Comparison of ENCODE assay signal across 8 mouse cellular contexts in the genomic region with DNA sequence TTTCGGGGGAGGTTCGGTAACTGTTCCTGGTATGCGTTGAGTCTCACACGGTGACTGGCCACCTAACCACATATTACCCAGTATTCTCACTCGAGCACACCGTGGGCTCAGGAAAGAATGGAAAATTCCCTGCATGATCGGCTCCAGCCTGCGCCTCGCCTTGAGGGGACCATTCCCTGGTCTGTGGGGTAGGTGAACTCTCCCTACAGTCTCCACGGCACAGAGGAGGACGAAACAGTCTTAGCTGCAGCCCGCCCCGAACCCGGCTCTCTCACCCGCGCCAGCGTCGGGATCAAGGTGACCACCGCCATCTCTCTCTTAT. TPM values are rescaled to one million over a fixed set of nuclear protein-coding genes. Genes with fewer than 3 reads are reported as not detected.
A peak's percentile ranks its signal among the peaks of the same experiment; 100 is the strongest.
DNase-seq lines count a peak whose midpoint lies in the region; ATAC-seq and TF ChIP-seq lines count a peak whose summit lies in the region.

No protein-coding gene starts in this region.

- H3K9me3 ChIP-seq in lung, embryonic 14.5 days (ENCODE audit: low read depth, low read length), result no peaks in the 10 kb centered on the region
- no peaks in the 10 kb centered on the region for H3K9me3 ChIP-seq in embryonic facial prominence, embryonic 15.5 days (replicated peaks)
- H3K9me3 ChIP-seq in limb, embryonic 10.5 days (replicated peaks), result no peaks in the 10 kb centered on the region

- no peak for DNase-seq in lung, embryonic 14.5 days
- no peak for DNase-seq in lung, postnatal 10 days
- no peak for DNase-seq in limb, embryonic 10.5 days (ENCODE audit: low spot score)
- DNase-seq in retina, postnatal 1 day, result no peak
- no peak for DNase-seq in gastrocnemius, postnatal 4 days (ENCODE audit: low spot score in 2 of 2)

- ATAC-seq in lung, embryonic 14.5 days (ENCODE audit: insufficient read depth), result no peak
- peak; percentile 41; the same call in 1 of the 2 replicates for ATAC-seq in embryonic facial prominence, embryonic 15.5 days (ENCODE audit: insufficient number of reproducible peaks, low FRiP score, low TSS enrichment, low read depth)
- ATAC-seq in megakaryocyte-erythroid progenitor cell, adult 5-6 weeks (replicated peaks; ENCODE audit: low FRiP score, low TSS enrichment, poor library complexity, severe bottlenecking), result no peak

- peak overlapping the region; percentile 92 for H3K4me3 ChIP-seq in lung, embryonic 14.5 days (ENCODE audit: low read depth, low read length)
- H3K4me3 ChIP-seq in embryonic facial prominence, embryonic 15.5 days (replicated peaks), result peak overlapping the region; percentile 78
- peak overlapping the region; percentile 80 for H3K4me3 ChIP-seq in limb, embryonic 10.5 days
- peak overlapping the region; percentile 75 for H3K4me3 ChIP-seq in olfactory bulb, adult 2 months (ENCODE audit: insufficient read depth, low read depth, low read length)

- H3K9ac ChIP-seq in lung, embryonic 14.5 days, result peak overlapping the region; percentile 98
- peak overlapping the region; percentile 86 for H3K9ac ChIP-seq in embryonic facial prominence, embryonic 15.5 days

- H3K27me3 ChIP-seq in lung, embryonic 14.5 days (ENCODE audit: insufficient read depth, low read length), result no peaks in the 10 kb centered on the region
- H3K27me3 ChIP-seq in embryonic facial prominence, embryonic 15.5 days, result no peaks in the 10 kb centered on the region
- H3K27me3 ChIP-seq in limb, embryonic 10.5 days (ENCODE audit: low read depth, poor library complexity, severe bottlenecking), result no peaks in the 10 kb centered on the region

- TF ChIP-seq CTCF in lung, embryonic 14.5 days (IDR thresholded peaks at IDR 0.05; ENCODE audit: low read depth), result no peak
- no peak for TF ChIP-seq CTCF in olfactory bulb, adult 2 months (IDR thresholded peaks at IDR 0.05; ENCODE audit: insufficient read depth, low read depth, low read length)

- peak overlapping the region; percentile 76 for H3K4me2 ChIP-seq in lung, embryonic 14.5 days
- H3K4me2 ChIP-seq in embryonic facial prominence, embryonic 15.5 days (replicated peaks), result peak overlapping the region; percentile 63

- peaks cover 24% of the 10 kb centered on the region for H3K36me3 ChIP-seq in lung, embryonic 14.5 days (ENCODE audit: insufficient read depth)
- peaks cover 9% of the 10 kb centered on the region for H3K36me3 ChIP-seq in embryonic facial prominence, embryonic 15.5 days
- peaks cover 34% of the 10 kb centered on the region for H3K36me3 ChIP-seq in limb, embryonic 10.5 days

- WGBS in lung, embryonic 14.5 days, result under 1% methylated on average over 19 of the region's 19 CpGs
- under 1% methylated on average over 19 of the region's 19 CpGs for WGBS in embryonic facial prominence, embryonic 15.5 days
- under 1% methylated on average over 19 of the region's 19 CpGs for WGBS in limb, embryonic 10.5 days
- WGBS in olfactory bulb, adult 2 months, result under 1% methylated on average over 19 of the region's 19 CpGs

- H3K4me1 ChIP-seq in lung, embryonic 14.5 days (ENCODE audit: insufficient read depth), result peaks cover 8% of the 10 kb centered on the region; the same call in 1 of the 2 replicates
- peaks cover 25% of the 10 kb centered on the region for H3K4me1 ChIP-seq in embryonic facial prominence, embryonic 15.5 days
- H3K4me1 ChIP-seq in limb, embryonic 10.5 days, result peaks cover 22% of the 10 kb centered on the region
- peaks cover 3% of the 10 kb centered on the region; the same call in 1 of the 2 replicates for H3K4me1 ChIP-seq in olfactory bulb, adult 2 months (ENCODE audit: control insufficient read depth, insufficient read depth, low read length)

- H3K27ac ChIP-seq in lung, embryonic 14.5 days (ENCODE audit: low read depth), result peak overlapping the region; percentile 86
- peak overlapping the region; percentile 98 for H3K27ac ChIP-seq in embryonic facial prominence, embryonic 15.5 days (replicated peaks)
- peak overlapping the region; percentile 100 for H3K27ac ChIP-seq in limb, embryonic 10.5 days
- H3K27ac ChIP-seq in olfactory bulb, adult 2 months (ENCODE audit: insufficient read depth, low read depth, low read length), result peak overlapping the region; percentile 96

- TF ChIP-seq POLR2A in olfactory bulb, adult 2 months (IDR thresholded peaks at IDR 0.05; ENCODE audit: insufficient read depth, low read depth, low read length), result no peak; the same call in 1 of the 2 replicates

RNA-seq across cellular contexts. Expression of gene Cpsf7, which starts 0.3 kb away (rescaled TPM):
- 58.9 and 60.3 TPM in 2 replicates for polyA plus RNA-seq in lung, embryonic 14.5 days (2014; fragmentation: Nextera tagmentation; extraction: Ambion mirVana)
- polyA plus RNA-seq in embryonic facial prominence, embryonic 15.5 days (2015; fragmentation: Nextera tagmentation; extraction: Ambion mirVana), result 43.1 and 49.5 TPM in 2 replicates
- polyA plus RNA-seq in limb, embryonic 10.5 days (2016; fragmentation: Nextera tagmentation; extraction: Ambion mirVana), result 53.7 and 58.2 TPM in 2 replicates
- 90.5 and 274 TPM in 2 replicates for polyA plus RNA-seq in olfactory bulb, adult 2 months (2012; ENCODE audit: insufficient read depth, insufficient read length, low replicate concordance, missing spikeins)
- 98.2 and 112 TPM in 2 replicates for total RNA-seq in megakaryocyte-erythroid progenitor cell, adult 5-6 weeks (2014; fragmentation: Nextera tagmentation)
- total RNA-seq in megakaryocyte-erythroid progenitor cell, adult 5-6 weeks (2017), result 36.3 and 39.4 TPM in 2 replicates
- total RNA-seq in gastrocnemius, postnatal 4 days (2021), result 10 to 100 TPM; 40.5 to 53.0 TPM

RNA-seq across cellular contexts. Expression of gene Sdhaf2, which starts 1.2 kb away (rescaled TPM):
- polyA plus RNA-seq in lung, embryonic 14.5 days (2014; fragmentation: Nextera tagmentation; extraction: Ambion mirVana), result 59.4 and 62.6 TPM in 2 replicates
- polyA plus RNA-seq in embryonic facial prominence, embryonic 15.5 days (2015; fragmentation: Nextera tagmentation; extraction: Ambion mirVana), result 53.6 and 58.6 TPM in 2 replicates
- polyA plus RNA-seq in limb, embryonic 10.5 days (2016; fragmentation: Nextera tagmentation; extraction: Ambion mirVana), result 64.7 and 70.2 TPM in 2 replicates
- not detected in 2 replicates for polyA plus RNA-seq in olfactory bulb, adult 2 months (2012; ENCODE audit: insufficient read depth, insufficient read length, low replicate concordance, missing spikeins)
- total RNA-seq in megakaryocyte-erythroid progenitor cell, adult 5-6 weeks (2014; fragmentation: Nextera tagmentation), result 71.9 and 73.0 TPM in 2 replicates
- total RNA-seq in megakaryocyte-erythroid progenitor cell, adult 5-6 weeks (2017), result 61.3 and 105 TPM in 2 replicates
- 10 to 100 TPM; 41.1 to 41.7 TPM for total RNA-seq in gastrocnemius, postnatal 4 days (2021)

RNA-seq across cellular contexts. Expression of gene Tmem216, which starts 31.3 kb away (rescaled TPM):
- polyA plus RNA-seq in lung, embryonic 14.5 days (2014; fragmentation: Nextera tagmentation; extraction: Ambion mirVana), result 59.2 and 60.2 TPM in 2 replicates
- polyA plus RNA-seq in embryonic facial prominence, embryonic 15.5 days (2015; fragmentation: Nextera tagmentation; extraction: Ambion mirVana), result 44.0 and 49.6 TPM in 2 replicates
- polyA plus RNA-seq in limb, embryonic 10.5 days (2016; fragmentation: Nextera tagmentation; extraction: Ambion mirVana), result 60.0 and 62.2 TPM in 2 replicates
- not detected in 2 replicates for polyA plus RNA-seq in olfactory bulb, adult 2 months (2012; ENCODE audit: insufficient read depth, insufficient read length, low replicate concordance, missing spikeins)
- 9.0 and 14.9 TPM in 2 replicates for total RNA-seq in megakaryocyte-erythroid progenitor cell, adult 5-6 weeks (2014; fragmentation: Nextera tagmentation)
- 12.2 and 19.9 TPM in 2 replicates for total RNA-seq in megakaryocyte-erythroid progenitor cell, adult 5-6 weeks (2017)
- total RNA-seq in gastrocnemius, postnatal 4 days (2021), result 1 to 10 TPM; 4.4 to 5.2 TPM

RNA-seq across cellular contexts. Expression of gene Ppp1r32, which starts 42.0 kb away (rescaled TPM):
- 0.26 TPM in 1 of 2 replicates, not detected in the other for polyA plus RNA-seq in lung, embryonic 14.5 days (2014; fragmentation: Nextera tagmentation; extraction: Ambion mirVana)
- 3.6 and 6.8 TPM in 2 replicates for polyA plus RNA-seq in embryonic facial prominence, embryonic 15.5 days (2015; fragmentation: Nextera tagmentation; extraction: Ambion mirVana)
- polyA plus RNA-seq in limb, embryonic 10.5 days (2016; fragmentation: Nextera tagmentation; extraction: Ambion mirVana), result not detected in 2 replicates
- not detected in 2 replicates for polyA plus RNA-seq in olfactory bulb, adult 2 months (2012; ENCODE audit: insufficient read depth, insufficient read length, low replicate concordance, missing spikeins)
- 0.57 TPM in 1 of 2 replicates, not detected in the other for total RNA-seq in megakaryocyte-erythroid progenitor cell, adult 5-6 weeks (2014; fragmentation: Nextera tagmentation)
- total RNA-seq in megakaryocyte-erythroid progenitor cell, adult 5-6 weeks (2017), result not detected in 2 replicates
- total RNA-seq in gastrocnemius, postnatal 4 days (2021), result 1 to 10 TPM in 1 of 2 experiments, under 1 TPM in 1; 0.44 to 2.0 TPM

RNA-seq across cellular contexts. Expression of gene Cyb561a3, which starts 52.2 kb away (rescaled TPM):
- polyA plus RNA-seq in lung, embryonic 14.5 days (2014; fragmentation: Nextera tagmentation; extraction: Ambion mirVana), result 18.0 and 19.2 TPM in 2 replicates
- 24.5 and 25.8 TPM in 2 replicates for polyA plus RNA-seq in embryonic facial prominence, embryonic 15.5 days (2015; fragmentation: Nextera tagmentation; extraction: Ambion mirVana)
- 14.0 and 16.3 TPM in 2 replicates for polyA plus RNA-seq in limb, embryonic 10.5 days (2016; fragmentation: Nextera tagmentation; extraction: Ambion mirVana)
- not detected in 2 replicates for polyA plus RNA-seq in olfactory bulb, adult 2 months (2012; ENCODE audit: insufficient read depth, insufficient read length, low replicate concordance, missing spikeins)
- 17.7 and 27.3 TPM in 2 replicates for total RNA-seq in megakaryocyte-erythroid progenitor cell, adult 5-6 weeks (2014; fragmentation: Nextera tagmentation)
- total RNA-seq in megakaryocyte-erythroid progenitor cell, adult 5-6 weeks (2017), result 7.6 and 11.9 TPM in 2 replicates
- 1 to 10 TPM; 6.5 to 8.3 TPM for total RNA-seq in gastrocnemius, postnatal 4 days (2021)

Comparison
In these comparisons a context has a peak if more than half of its experiments do, and no peak if none do; other contexts are left out.
1. RNA of gene Tmem216, which starts 31.3 kb away (polyA plus RNA-seq): 60.0 to 62.2 TPM in limb, embryonic 10.5 days, 59.2 to 60.2 TPM in lung, embryonic 14.5 days and 44.0 to 49.6 TPM in embryonic facial prominence, embryonic 15.5 days; not detected in olfactory bulb, adult 2 months; every median in the first group is over 10 times any median in the second.
2. Peak in every context shown above with its lines, with median percentiles within 50 percentile points of each other: H3K27ac ChIP-seq and H3K4me3 ChIP-seq.